Comparison of ENCODE assay signal across 14 mouse cellular contexts in the genomic region with DNA sequence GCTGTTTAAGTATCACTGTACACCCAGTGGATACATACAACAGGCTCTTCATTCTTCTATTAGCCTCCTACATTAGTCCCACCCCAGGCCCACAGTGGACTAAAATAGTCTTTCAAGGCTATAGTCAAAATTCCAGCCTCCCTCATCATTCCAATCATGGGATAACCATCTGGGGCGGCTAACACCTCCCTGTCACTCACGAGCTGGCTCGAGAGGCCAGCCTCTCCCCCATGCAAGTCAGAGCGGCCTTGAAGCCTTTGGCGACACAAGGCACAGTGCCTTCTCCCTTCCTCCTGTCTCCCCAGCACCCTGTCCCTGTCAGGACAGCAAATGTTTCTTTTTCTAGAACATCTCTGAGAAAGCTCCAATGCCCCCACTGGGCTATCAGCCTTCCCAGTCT.
"Had no signal": no experiment of that assay in that cellular context is flagged by ENCODE, and none has a peak within 500 bp of the region (broad histone marks: within the 10 kb centered on the region; RNA-seq: fewer than 3 reads in every experiment).

No protein-coding gene starts in this region.

- H3K27ac ChIP-seq: left cerebral cortex, adult 2 months; limb, embryonic 10.5 days; liver, embryonic 15.5 days; midbrain, embryonic 10.5 days; neural tube, embryonic 13.5 days had no signal

- H3K9ac ChIP-seq: liver, embryonic 15.5 days; neural tube, embryonic 13.5 days had no signal

- H3K36me3 ChIP-seq: limb, embryonic 10.5 days; liver, embryonic 15.5 days; midbrain, embryonic 10.5 days; neural tube, embryonic 13.5 days had no signal

- DNase-seq: kidney, postnatal 25 days; lung, adult 2 months; midbrain, embryonic 14.5 days; right cerebral cortex, adult 18-20 months; right cerebral cortex, postnatal 25 days; thymus, adult 18-20 months; thymus, postnatal 14 days had no signal

- ATAC-seq: lung, postnatal 0 days had no signal

- H3K4me1 ChIP-seq: liver, embryonic 15.5 days; neural tube, embryonic 13.5 days had no signal

- H3K4me2 ChIP-seq: liver, embryonic 11.5 days; liver, embryonic 15.5 days; neural tube, embryonic 13.5 days had no signal

- H3K9me3 ChIP-seq: limb, embryonic 10.5 days; liver, embryonic 15.5 days; midbrain, embryonic 10.5 days; neural tube, embryonic 13.5 days had no signal

- H3K4me3 ChIP-seq: left cerebral cortex, adult 2 months; limb, embryonic 10.5 days; liver, embryonic 15.5 days; midbrain, embryonic 10.5 days; neural tube, embryonic 13.5 days had no signal

- H3K27me3 ChIP-seq: liver, embryonic 15.5 days; neural tube, embryonic 13.5 days had no signal
